Mouse (Mus musculus) thymus, adult 2 months (tissue): ENCODE measurements around the gene Bcl3. TPM values are rescaled to one million over a fixed set of nuclear protein-coding genes. Genes with fewer than 3 reads are reported as not detected.
"Not testable (repeated sequence)": the region's sequence is repeated elsewhere in the genome, so short reads cannot be mapped to it uniquely, and the experiment has no call there.

Experiments used
- DNase-seq: peaks from one replicate; pipeline ENCODE4 v3.0.0; 2021
- H3K27ac ChIP-seq: fragments of 200-500 bp; 2 replicates; pipeline ENCODE4 v1.5.1; 2012; ENCODE audit warnings: low read length, control low read depth; ENCODE audit not compliant: control insufficient read depth, insufficient read depth
- H3K27me3 ChIP-seq: fragments of 200-500 bp; 2 replicates; pipeline ENCODE4 v1.6.1; 2012; ENCODE audit warnings: mild to moderate bottlenecking, low read length, moderate library complexity, mixed read lengths; ENCODE audit not compliant: control insufficient read depth, insufficient read depth
- H3K36me3 ChIP-seq: fragments of 200-500 bp; 2 replicates; pipeline ENCODE4 v1.6.1; 2012; ENCODE audit warnings: mild to moderate bottlenecking, low read length, moderate library complexity; ENCODE audit not compliant: control insufficient read depth, insufficient read depth
- H3K4me1 ChIP-seq: fragments of 200-500 bp; replicated peaks from 2 replicates; pipeline ENCODE4 v1.6.1; 2012; ENCODE audit warnings: low read length; ENCODE audit not compliant: control insufficient read depth, insufficient read depth
- H3K4me3 ChIP-seq: fragments of 200-500 bp; 2 replicates; pipeline ENCODE4 v1.5.1; 2012; ENCODE audit warnings: mild to moderate bottlenecking, low read length, control low read depth, moderate library complexity; ENCODE audit not compliant: control insufficient read depth, insufficient read depth
- CTCF ChIP-seq: fragments of 200-500 bp; IDR thresholded peaks from 2 replicates; pipeline ENCODE4 v1.5.1; 2012; ENCODE audit warnings: mild to moderate bottlenecking, control low read depth, low read length, moderate library complexity, borderline replicate concordance; ENCODE audit not compliant: control insufficient read depth, poor library complexity, insufficient read depth; ENCODE audit errors: extremely low read depth
- POLR2A ChIP-seq: fragments of 200-500 bp; IDR thresholded peaks from 2 replicates; pipeline ENCODE4 v1.6.1; 2012; ENCODE audit warnings: mild to moderate bottlenecking, low read length, control low read depth, moderate library complexity; ENCODE audit not compliant: control insufficient read depth, poor library complexity, insufficient read depth; ENCODE audit errors: extremely low read depth
- WGBS: fragments of 180-500 bp; shearing (Covaris S2); methylation state at CpG from one replicate; pipeline ENCODE4 v1.1.7; 2018; 5-methylcytosine and 5-hydroxymethylcytosine counted together
- polyA plus RNA-seq: library from polyadenylated mRNA; depleted of rRNA; stranded (reverse); fragments of >200 nt; gene quantifications from 2 replicates; pipeline ENCODE4 v1.2.3, GENCODE M21; 2012

Bcl3 gene
- polyA plus RNA-seq, 1 experiment, result 54.4 TPM

GRCm38 (mm10) chr7:19796254-19796653, 26.3 kb downstream of the Bcl3 start:
- H3K36me3 ChIP-seq, result no peaks in the 10 kb centered on the region
- peaks cover 3% of the 10 kb centered on the region; the same call in 1 of the 2 replicates for H3K4me1 ChIP-seq
- WGBS, result 57% methylated on average over 18 of the region's 18 CpGs
- no peak overlapping the region for H3K4me3 ChIP-seq
- H3K27me3 ChIP-seq, result no peaks in the 10 kb centered on the region
- no peak for DNase-seq
- TF ChIP-seq POLR2A (no peak), CTCF (no peak)
- no peak overlapping the region for H3K27ac ChIP-seq

GRCm38 (mm10) chr7:19795236-19795635, 27.3 kb downstream of the Bcl3 start:
- no peak for DNase-seq
- Histone ChIP-seq H3K27me3 (no peaks in the 10 kb centered on the region), H3K4me1 (peaks cover 12% of the 10 kb centered on the region), H3K36me3 (no peaks in the 10 kb centered on the region), H3K4me3 (no peak overlapping the region), H3K27ac (no peak overlapping the region)
- 84% methylated on average over 2 of the region's 2 CpGs for WGBS
- TF ChIP-seq CTCF (no peak), POLR2A (no peak)

GRCm38 (mm10) chr7:19792701-19793630, 29.6 kb downstream of the Bcl3 start:
- Histone ChIP-seq H3K27ac (no peak overlapping the region), H3K27me3 (no peaks in the 10 kb centered on the region), H3K36me3 (no peaks in the 10 kb centered on the region), H3K4me3 (no peak overlapping the region), H3K4me1 (peaks cover 21% of the 10 kb centered on the region)
- 81% methylated on average over 19 of the region's 19 CpGs for WGBS
- no peak for DNase-seq
- no peak for TF ChIP-seq CTCF
- no peak for TF ChIP-seq POLR2A

GRCm38 (mm10) chr7:19791504-19791903, 31.1 kb downstream of the Bcl3 start:
- H3K4me3 ChIP-seq, H3K36me3 ChIP-seq, DNase-seq, H3K27ac ChIP-seq, H3K27me3 ChIP-seq: not testable (repeated sequence)
- peaks cover 21% of the 10 kb centered on the region for H3K4me1 ChIP-seq
- 90% methylated on average over 2 of the region's 2 CpGs for WGBS

- TF ChIP-seq POLR2A, result no peak
- peak; percentile 99 for TF ChIP-seq CTCF
- peaks cover 25% of the 10 kb centered on the region for H3K4me1 ChIP-seq
- no peaks in the 10 kb centered on the region for H3K36me3 ChIP-seq
- under 1% methylated on average over 19 of the region's 19 CpGs for WGBS
- DNase-seq, result peak; percentile 93
- no peak overlapping the region for H3K27ac ChIP-seq
- no peak overlapping the region for H3K4me3 ChIP-seq
- no peaks in the 10 kb centered on the region for H3K27me3 ChIP-seq
These were observed 32.6 kb downstream of the Bcl3 start for GRCm38 (mm10) chr7:19789904-19790347.

- Histone ChIP-seq H3K4me3 (no peak overlapping the region), H3K4me1 (peaks cover 21% of the 10 kb centered on the region), H3K36me3 (no peaks in the 10 kb centered on the region), H3K27ac (no peak overlapping the region), H3K27me3 (no peaks in the 10 kb centered on the region)
- no peak for TF ChIP-seq POLR2A
- TF ChIP-seq CTCF, result no peak
- WGBS, result 10% methylated on average over 12 of the region's 12 CpGs
- DNase-seq, result no peak
These were observed 36.6 kb downstream of the Bcl3 start for GRCm38 (mm10) chr7:19785874-19786458.
